Mouse (Mus musculus): ENCODE measurements around the gene Tex38. TPM values are rescaled to one million over a fixed set of nuclear protein-coding genes. Genes with fewer than 3 reads are reported as not detected.
A peak's percentile ranks its signal among the peaks of the same experiment; 100 is the strongest.

Gene Tex38
- total and polyA plus RNA-seq, 2 experiments from 2014 or later, result 0.74 TPM; not detected in 1

DNA sequence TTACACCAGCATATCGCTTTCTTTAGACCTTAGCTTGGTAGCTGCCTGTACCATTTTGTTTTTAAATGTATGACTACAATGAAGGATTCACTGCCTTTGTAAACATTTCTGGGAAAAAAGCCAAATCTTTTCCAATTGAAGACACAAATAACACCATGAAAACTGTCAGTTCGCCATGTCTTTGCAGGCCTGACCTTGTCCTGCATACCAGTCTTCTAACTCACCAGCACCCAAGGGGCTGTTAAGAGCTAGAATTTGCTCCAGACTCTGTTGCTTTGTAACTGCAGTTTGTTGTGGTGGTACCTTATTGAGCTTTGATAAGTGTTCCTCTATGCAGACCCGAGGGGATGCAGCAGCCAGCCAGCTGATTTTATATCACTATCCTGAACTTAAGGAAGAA lies 19.2 kb upstream of the Tex38 start:
- Histone ChIP-seq H3K36me3 (ENCODE audit: insufficient read depth, low read length) (peaks cover 47% of the 10 kb centered on the region; the same call in 1 of the 2 replicates), H3K4me3 (ENCODE audit: low read length) (no peak overlapping the region)
- ATAC-seq, result no peak

DNA sequence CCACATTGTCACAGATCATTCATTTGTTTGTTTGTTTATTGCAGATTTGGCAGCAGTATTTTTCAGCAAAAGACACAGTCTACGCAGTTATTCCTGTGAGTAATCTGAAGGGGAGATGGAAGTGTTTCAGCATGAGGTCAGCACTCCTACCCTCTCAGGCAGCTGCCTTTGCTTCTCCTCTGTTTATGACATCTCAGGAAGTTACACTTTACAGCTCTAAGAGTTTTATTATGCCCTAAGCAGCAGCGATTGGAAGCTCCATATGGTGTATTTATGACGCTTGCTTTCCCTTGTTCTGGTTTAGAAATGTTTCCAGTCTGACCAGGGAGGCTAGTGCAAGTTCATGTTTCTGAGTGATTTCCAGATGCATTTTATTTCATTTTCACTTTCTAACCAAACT lies 14.5 kb upstream of the Tex38 start:
- Histone ChIP-seq H3K4me2 (ENCODE audit: low read depth, low read length) (no peak overlapping the region), H3K36me3 (ENCODE audit: insufficient read depth, low read length) (peaks cover 38% of the 10 kb centered on the region; the same call in 1 of the 2 replicates), H3K4me1 (ENCODE audit: insufficient read depth, low read length) (no peaks in the 10 kb centered on the region), H3K27ac (no peak overlapping the region), H3K9me3 (ENCODE audit: low read length) (no peaks in the 10 kb centered on the region), H3K4me3 (ENCODE audit: low read length) (no peak overlapping the region), H3K9ac (replicated peaks; ENCODE audit: low read length) (no peak overlapping the region), H3K27me3 (ENCODE audit: insufficient read depth, low read length) (no peaks in the 10 kb centered on the region)
- 93% methylated on average over 3 of the region's 3 CpGs for WGBS
- DNase-seq (ENCODE audit: low spot score) (no peak), ATAC-seq (no peak)
- no peak for TF ChIP-seq CTCF (IDR thresholded peaks at IDR 0.05; ENCODE audit: low read depth)

More for the DNA sequence above, 19.2 kb upstream of the Tex38 start:
- 52% methylated on average over 3 of the region's 3 CpGs for WGBS
- H3K9me3 ChIP-seq (ENCODE audit: low read length), result no peaks in the 10 kb centered on the region
- no peaks in the 10 kb centered on the region for H3K27me3 ChIP-seq (ENCODE audit: insufficient read depth, low read length)
- no peaks in the 10 kb centered on the region for H3K4me1 ChIP-seq (ENCODE audit: insufficient read depth, low read length)
- H3K27ac ChIP-seq, result no peak overlapping the region
- H3K9ac ChIP-seq (replicated peaks; ENCODE audit: low read length), result no peak overlapping the region
- H3K4me2 ChIP-seq (ENCODE audit: low read depth, low read length), result no peak overlapping the region
- DNase-seq (ENCODE audit: low spot score), result peak; percentile 18
- no peak for TF ChIP-seq CTCF (IDR thresholded peaks at IDR 0.05; ENCODE audit: low read depth)

DNA sequence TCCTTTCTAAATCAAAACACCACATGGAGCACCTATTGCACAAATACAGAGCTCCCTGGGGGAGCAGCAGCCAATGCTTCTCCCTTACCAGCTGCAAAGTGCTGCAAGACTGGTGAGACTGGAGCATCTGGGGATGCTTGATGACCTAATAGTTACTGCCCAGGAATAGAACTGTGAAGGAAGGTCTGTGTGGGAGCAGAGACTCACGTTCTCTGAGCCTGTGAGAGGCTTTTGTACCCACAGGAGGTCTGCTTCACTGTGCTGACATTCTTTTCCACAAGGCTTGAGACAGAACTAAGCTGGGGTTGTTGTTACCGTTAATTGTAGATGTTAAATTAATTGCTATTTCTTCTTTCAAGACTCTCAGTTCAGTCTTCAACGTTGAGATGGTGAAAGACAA lies 10.0 kb upstream of the Tex38 start:
- Histone ChIP-seq H3K4me2 (ENCODE audit: low read depth, low read length) (no peak overlapping the region), H3K9me3 (ENCODE audit: low read length) (no peaks in the 10 kb centered on the region), H3K27me3 (ENCODE audit: insufficient read depth, low read length) (no peaks in the 10 kb centered on the region), H3K9ac (replicated peaks; ENCODE audit: low read length) (no peak overlapping the region), H3K27ac (no peak overlapping the region), H3K4me3 (ENCODE audit: low read length) (no peak overlapping the region), H3K36me3 (ENCODE audit: insufficient read depth, low read length) (peaks cover 13% of the 10 kb centered on the region; the same call in 1 of the 2 replicates), H3K4me1 (ENCODE audit: insufficient read depth, low read length) (peaks cover 2% of the 10 kb centered on the region; the same call in 1 of the 2 replicates)
- TF ChIP-seq CTCF (IDR thresholded peaks at IDR 0.05; ENCODE audit: low read depth), result no peak
- 72% methylated on average over 3 of the region's 3 CpGs for WGBS
- ATAC-seq (no peak), DNase-seq (ENCODE audit: low spot score) (no peak)

DNA sequence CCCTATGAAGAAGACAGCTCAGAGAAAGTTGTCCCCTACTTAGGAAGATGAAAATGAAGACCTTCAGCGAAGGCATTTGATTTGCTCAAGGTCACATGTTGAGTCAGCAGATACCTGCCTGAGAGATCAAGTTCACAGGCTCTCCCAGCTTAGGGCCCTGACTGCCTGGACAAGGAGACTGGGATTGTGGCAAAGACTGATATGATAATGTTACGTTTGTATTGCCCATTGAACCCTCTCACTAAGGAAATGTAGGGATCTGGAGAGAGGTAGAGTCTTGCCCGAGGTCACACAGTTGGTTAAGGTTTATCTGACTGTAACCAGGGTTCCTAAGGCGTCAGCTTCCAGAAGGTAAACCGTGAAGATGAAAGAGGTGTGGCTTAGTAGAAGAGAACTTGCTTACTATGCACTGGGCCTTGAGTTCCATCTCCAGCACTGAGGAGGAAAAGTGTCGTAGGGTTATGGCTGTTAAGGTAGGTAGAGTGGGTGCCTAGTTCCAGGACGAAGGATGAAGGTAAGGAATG lies 4.8 kb upstream of the Tex38 start:
- ATAC-seq (no peak), DNase-seq (ENCODE audit: low spot score) (no peak)
- Histone ChIP-seq H3K4me2 (ENCODE audit: low read depth, low read length) (peak overlapping the region; percentile 71), H3K4me1 (ENCODE audit: insufficient read depth, low read length) (peaks cover 8% of the 10 kb centered on the region; the same call in 1 of the 2 replicates), H3K27me3 (ENCODE audit: insufficient read depth, low read length) (no peaks in the 10 kb centered on the region), H3K27ac (peak overlapping the region; percentile 76; the same call in 1 of the 2 replicates), H3K9me3 (ENCODE audit: low read length) (no peaks in the 10 kb centered on the region), H3K9ac (replicated peaks; ENCODE audit: low read length) (peak overlapping the region; percentile 79), H3K36me3 (ENCODE audit: insufficient read depth, low read length) (peaks cover 7% of the 10 kb centered on the region; the same call in 1 of the 2 replicates), H3K4me3 (ENCODE audit: low read length) (peak overlapping the region; percentile 77)
- 57% methylated on average over 7 of the region's 7 CpGs for WGBS
- TF ChIP-seq CTCF (IDR thresholded peaks at IDR 0.05; ENCODE audit: low read depth), result no peak

DNA sequence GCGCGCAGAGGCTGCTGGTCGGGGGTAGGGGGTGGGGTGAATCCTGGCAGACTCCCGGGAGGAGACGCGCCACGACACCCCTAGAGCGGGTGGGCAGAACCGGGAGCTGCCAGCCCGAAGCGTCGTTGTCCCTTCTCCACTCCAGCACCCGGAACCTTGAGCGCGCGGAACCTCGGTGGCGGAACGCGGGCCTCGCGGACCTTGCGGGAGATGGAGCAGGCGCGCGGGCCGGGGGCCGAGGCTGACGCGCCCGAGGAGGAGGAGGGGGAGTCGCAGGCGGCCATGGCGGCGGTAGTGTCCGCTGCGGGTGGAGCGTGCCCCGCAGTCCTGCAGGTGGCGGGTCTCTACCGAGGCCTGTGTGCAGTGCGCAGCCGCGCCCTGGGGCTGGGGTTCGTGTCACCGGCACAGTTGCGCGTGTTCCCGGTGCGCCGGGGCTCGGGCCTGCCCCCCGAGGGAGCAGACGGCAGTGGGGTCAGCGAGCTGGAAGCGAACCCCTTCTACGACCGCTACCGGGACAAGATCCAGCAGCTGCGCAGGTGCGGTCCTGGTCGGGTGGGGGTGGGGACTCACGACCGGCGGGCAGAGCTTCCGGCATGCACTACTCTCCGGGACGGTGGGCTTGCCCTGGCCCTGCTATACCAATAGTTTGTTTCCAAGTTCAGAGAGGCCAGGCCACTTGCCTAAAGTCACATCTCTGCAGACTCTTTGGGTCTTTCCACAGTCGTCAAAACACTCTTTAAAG lies 4.1 kb upstream of the Tex38 start, which contains the start of gene Atpaf1:
Gene Atpaf1, plus strand, starts transcription at position 44 of the 742 bp plus-strand sequence.
- H3K9me3 ChIP-seq (ENCODE audit: low read length), result no peaks in the 10 kb centered on the region

DNA sequence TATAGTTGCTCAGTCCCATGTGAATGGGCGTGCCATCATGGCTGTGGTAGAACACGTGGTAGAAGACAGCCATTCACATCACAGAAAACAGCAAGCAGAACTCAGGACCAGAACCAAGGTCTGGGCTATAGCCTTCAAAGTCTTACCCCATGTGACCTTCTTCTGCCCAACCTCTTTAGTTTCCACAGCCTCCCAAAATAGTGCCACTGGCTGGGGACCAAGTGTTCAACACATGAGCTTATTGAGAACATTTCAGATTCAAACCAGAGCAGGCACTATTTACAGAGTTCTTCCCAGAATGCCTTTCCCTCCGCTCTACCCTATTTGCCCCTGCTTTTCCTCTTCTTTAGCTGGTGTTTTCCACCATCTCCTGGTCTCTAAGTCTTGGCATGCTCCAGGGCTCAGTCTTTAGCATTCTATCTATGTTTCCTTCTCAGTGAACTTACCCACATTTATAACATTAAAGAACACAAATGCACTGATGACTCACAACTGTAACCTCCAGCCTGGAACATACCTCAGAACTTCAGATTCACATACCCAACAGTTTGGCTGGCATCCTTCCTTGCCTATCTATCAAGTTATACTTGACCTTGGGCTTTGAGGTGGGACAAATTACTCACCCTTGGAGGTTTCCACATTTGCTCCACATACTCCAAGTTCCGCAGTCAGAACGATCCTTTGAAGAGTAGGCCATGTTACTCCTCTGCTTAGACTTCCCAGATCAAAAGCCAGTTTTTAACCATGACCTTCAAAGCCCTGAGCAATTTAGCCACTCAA lies 1.4 kb upstream of the Tex38 start:
- 92% methylated on average over 5 of the region's 5 CpGs for WGBS
- ATAC-seq, result no peak

More for the DNA sequence above, 4.1 kb upstream of the Tex38 start, which contains the start of gene Atpaf1:
- Histone ChIP-seq H3K27me3 (ENCODE audit: insufficient read depth, low read length) (no peaks in the 10 kb centered on the region), H3K9ac (replicated peaks; ENCODE audit: low read length) (peak within 1 kb of the TSS; percentile 79), H3K4me3 (ENCODE audit: low read length) (peak within 1 kb of the TSS; percentile 77), H3K4me1 (ENCODE audit: insufficient read depth, low read length) (peaks cover 8% of the 10 kb centered on the region; the same call in 1 of the 2 replicates), H3K4me2 (ENCODE audit: low read depth, low read length) (peak within 1 kb of the TSS; percentile 71), H3K36me3 (ENCODE audit: insufficient read depth, low read length) (peaks cover 4% of the 10 kb centered on the region; the same call in 1 of the 2 replicates), H3K27ac (peak within 1 kb of the TSS; percentile 76)
- DNase-seq (ENCODE audit: low spot score) (peak; percentile 86), ATAC-seq (peak; percentile 94)
- TF ChIP-seq CTCF (IDR thresholded peaks at IDR 0.05; ENCODE audit: low read depth), result peak; percentile 29
- WGBS, result under 1% methylated on average over 66 of the region's 69 CpGs

More for the DNA sequence above, 1.4 kb upstream of the Tex38 start:
- no peak overlapping the region for H3K9ac ChIP-seq (replicated peaks; ENCODE audit: low read length)
- H3K27me3 ChIP-seq (ENCODE audit: insufficient read depth, low read length), result no peaks in the 10 kb centered on the region
- no peak overlapping the region for H3K4me2 ChIP-seq (ENCODE audit: low read depth, low read length)
- no peaks in the 10 kb centered on the region for H3K9me3 ChIP-seq (ENCODE audit: low read length)
- H3K36me3 ChIP-seq (ENCODE audit: insufficient read depth, low read length), result no peaks in the 10 kb centered on the region
- H3K4me1 ChIP-seq (ENCODE audit: insufficient read depth, low read length), result peaks cover 8% of the 10 kb centered on the region; the same call in 1 of the 2 replicates
- no peak for TF ChIP-seq CTCF (IDR thresholded peaks at IDR 0.05; ENCODE audit: low read depth)
- no peak overlapping the region for H3K4me3 ChIP-seq (ENCODE audit: low read length)
- no peak for DNase-seq (ENCODE audit: low spot score)
- no peak overlapping the region for H3K27ac ChIP-seq

All from hindbrain, postnatal 0 days (tissue).